Mouse (Mus musculus): ENCODE results near the gene Spag7.

- TF ChIP-seq POLR2A (IDR thresholded peaks at IDR 0.05; ENCODE audit: control insufficient read depth, low read depth, low read length) (no peak), CTCF (IDR thresholded peaks at IDR 0.05; ENCODE audit: control insufficient read depth, insufficient read depth, insufficient replicate concordance, low read depth, low read length) (no peak)
These were observed 5.3 kb upstream of the Spag7 start for GRCm38 (mm10) chr11:70674501-70674900.
